Mouse (Mus musculus): ENCODE data around the gene Hspe1. TPM values are rescaled to one million over a fixed set of nuclear protein-coding genes. Genes with fewer than 3 reads are reported as not detected.
"Not testable (repeated sequence)": the region's sequence is repeated elsewhere in the genome, so short reads cannot be mapped to it uniquely, and the experiment has no call there.

Gene Hspe1
- total RNA-seq, 4 experiments from 2014 or later = 89.1 to 123 (median 107) TPM

GRCm38 (mm10) chr1:55082106-55082505, 5.8 kb upstream of the Hspe1 start:
- no peak for DNase-seq (ENCODE audit: low spot score in 2 of 2)

- no peak for DNase-seq (ENCODE audit: low spot score in 2 of 2)
Observed at GRCm38 (mm10) chr1:55085781-55086366, 2.1 kb upstream of the Hspe1 start.

GRCm38 (mm10) chr1:55086868-55087400, 998 bp upstream of the Hspe1 start:
- peak in 1 of 2 experiments; percentile 8 for DNase-seq (ENCODE audit: low spot score in 2 of 2)

GRCm38 (mm10) chr1:55087401-55087904, 479 bp upstream of the Hspe1 start:
- peak in 1 of 2 experiments; percentile 49 for DNase-seq (ENCODE audit: low spot score in 2 of 2)

GRCm38 (mm10) chr1:55088611-55089497, 922 bp downstream of the Hspe1 start:
- no peak for DNase-seq (ENCODE audit: low spot score in 2 of 2)

GRCm38 (mm10) chr1:55089498-55090064, 1.6 kb downstream of the Hspe1 start:
- no peak for DNase-seq (ENCODE audit: low spot score in 2 of 2)

- DNase-seq (ENCODE audit: low spot score in 2 of 2) = no peak
Observed at GRCm38 (mm10) chr1:55092056-55092455, 4.1 kb downstream of the Hspe1 start.

- no peak for DNase-seq (ENCODE audit: low spot score in 2 of 2)
Observed at GRCm38 (mm10) chr1:55092469-55092868, 4.5 kb downstream of the Hspe1 start.

GRCm38 (mm10) chr1:55106919-55107585, 19.1 kb downstream of the Hspe1 start:
- no peak for DNase-seq (ENCODE audit: low spot score in 2 of 2)

GRCm38 (mm10) chr1:55107644-55108043, 19.7 kb downstream of the Hspe1 start:
- no peak for DNase-seq (ENCODE audit: low spot score in 2 of 2)

- DNase-seq (ENCODE audit: low spot score in 2 of 2) = no peak
Observed at GRCm38 (mm10) chr1:55108473-55108872, 20.5 kb downstream of the Hspe1 start.

- no peak for DNase-seq (ENCODE audit: low spot score in 2 of 2)
Observed at GRCm38 (mm10) chr1:55109066-55109766, 21.3 kb downstream of the Hspe1 start.

GRCm38 (mm10) chr1:55123046-55123445, 35.1 kb downstream of the Hspe1 start:
- no peak for DNase-seq (ENCODE audit: low spot score in 2 of 2)

GRCm38 (mm10) chr1:55123561-55123960, 35.6 kb downstream of the Hspe1 start:
- DNase-seq (ENCODE audit: low spot score in 2 of 2) = no peak

GRCm38 (mm10) chr1:55124136-55124535, 36.2 kb downstream of the Hspe1 start:
- DNase-seq (ENCODE audit: low spot score in 2 of 2) = not testable (repeated sequence)

- no peak for DNase-seq (ENCODE audit: low spot score in 2 of 2)
Observed at GRCm38 (mm10) chr1:55129716-55130115, 41.8 kb downstream of the Hspe1 start.

- DNase-seq (ENCODE audit: low spot score in 2 of 2) = no peak
Observed at GRCm38 (mm10) chr1:55130190-55130916, 42.4 kb downstream of the Hspe1 start.

GRCm38 (mm10) chr1:55130943-55131401, 43.0 kb downstream of the Hspe1 start, which contains the start of gene Mob4:
Gene Mob4, plus strand, starts transcription at chr1:55131231.
- peak; percentile 72 to 85 for DNase-seq (ENCODE audit: low spot score in 2 of 2)

- DNase-seq (ENCODE audit: low spot score in 2 of 2) = peak in 1 of 2 experiments; percentile 39
Observed at GRCm38 (mm10) chr1:55131424-55132014, 43.6 kb downstream of the Hspe1 start.

Measured in layer of hippocampus, adult 8-10 months (tissue).